Mouse (Mus musculus): ENCODE results near the gene Gm1123. TPM values are rescaled to one million over a fixed set of nuclear protein-coding genes. Genes with fewer than 3 reads are reported as not detected.

Gm1123 gene
- polyA plus RNA-seq, 1 experiment from 2014 or later, result not detected

- ATAC-seq (ENCODE audit: low FRiP score, low read depth), result no peak
- no peaks in the 10 kb centered on the region for H3K9me3 ChIP-seq
- no peaks in the 10 kb centered on the region for H3K27me3 ChIP-seq
- no peak overlapping the region for H3K9ac ChIP-seq (replicated peaks)
- no peak overlapping the region for H3K4me2 ChIP-seq (replicated peaks)
- WGBS, result 80% methylated on average over 4 of the region's 4 CpGs
- H3K36me3 ChIP-seq, result peaks cover 24% of the 10 kb centered on the region
- no peak overlapping the region for H3K4me3 ChIP-seq
- H3K4me1 ChIP-seq, result no peaks in the 10 kb centered on the region
- no peak overlapping the region for H3K27ac ChIP-seq (replicated peaks)
Measured at GRCm38 (mm10) chr9:98994103-98994502, 41.4 kb downstream of the Gm1123 start.

- WGBS, result 57% methylated on average over 9 of the region's 9 CpGs
Measured at GRCm38 (mm10) chr9:98987131-98987530, 48.4 kb downstream of the Gm1123 start.

GRCm38 (mm10) chr9:98986476-98987096 lies 48.9 kb downstream of the Gm1123 start:
- Histone ChIP-seq H3K4me3 (peak overlapping the region; percentile 87), H3K9me3 (no peaks in the 10 kb centered on the region), H3K9ac (replicated peaks) (peak overlapping the region; percentile 77), H3K27me3 (peaks cover 11% of the 10 kb centered on the region), H3K4me1 (peaks cover 7% of the 10 kb centered on the region), H3K4me2 (replicated peaks) (peak overlapping the region; percentile 92), H3K27ac (replicated peaks) (peak overlapping the region; percentile 73), H3K36me3 (no peaks in the 10 kb centered on the region)
- ATAC-seq (ENCODE audit: low FRiP score, low read depth), result peak; percentile 66; the same call in 1 of the 2 replicates
- WGBS, result 0% methylated on average over 50 of the region's 50 CpGs

More at GRCm38 (mm10) chr9:98987131-98987530, 48.4 kb downstream of the Gm1123 start:
- peaks cover 11% of the 10 kb centered on the region for H3K27me3 ChIP-seq
- peak overlapping the region; percentile 87 for H3K4me3 ChIP-seq
- no peak overlapping the region for H3K27ac ChIP-seq (replicated peaks)
- no peaks in the 10 kb centered on the region for H3K9me3 ChIP-seq
- peak overlapping the region; percentile 92 for H3K4me2 ChIP-seq (replicated peaks)
- H3K9ac ChIP-seq (replicated peaks), result peak overlapping the region; percentile 77
- no peaks in the 10 kb centered on the region for H3K36me3 ChIP-seq
- H3K4me1 ChIP-seq, result peaks cover 7% of the 10 kb centered on the region
- ATAC-seq (ENCODE audit: low FRiP score, low read depth), result no peak

GRCm38 (mm10) chr9:98985800-98986475 lies 49.6 kb downstream of the Gm1123 start, which contains the start of gene Faim:
Faim (plus strand) TSS chr9:98986373.
- no peaks in the 10 kb centered on the region for H3K36me3 ChIP-seq
- H3K4me2 ChIP-seq (replicated peaks), result peak within 1 kb of the TSS; percentile 92
- H3K4me3 ChIP-seq, result peak within 1 kb of the TSS; percentile 87
- peaks cover 7% of the 10 kb centered on the region for H3K4me1 ChIP-seq
- peak within 1 kb of the TSS; percentile 82 for H3K27ac ChIP-seq (replicated peaks)
- 1% methylated on average over 39 of the region's 45 CpGs for WGBS
- peaks cover 11% of the 10 kb centered on the region for H3K27me3 ChIP-seq
- H3K9ac ChIP-seq (replicated peaks), result peak within 1 kb of the TSS; percentile 77
- ATAC-seq (ENCODE audit: low FRiP score, low read depth), result peak; percentile 99
- H3K9me3 ChIP-seq, result no peaks in the 10 kb centered on the region

GRCm38 (mm10) chr9:98979431-98980416 lies 55.8 kb downstream of the Gm1123 start:
- peak overlapping the region; percentile 56 for H3K4me2 ChIP-seq (replicated peaks)
- H3K27ac ChIP-seq (replicated peaks), result no peak overlapping the region
- H3K4me1 ChIP-seq, result 0 out of 2 replicates have a peak, but pooled peaks cover 3% of the 10 kb centered on the region
- ATAC-seq (ENCODE audit: low FRiP score, low read depth), result peak; percentile 68
- H3K27me3 ChIP-seq, result peaks cover 48% of the 10 kb centered on the region
- H3K4me3 ChIP-seq, result peak overlapping the region; percentile 37
- H3K9me3 ChIP-seq, result no peaks in the 10 kb centered on the region
- no peaks in the 10 kb centered on the region for H3K36me3 ChIP-seq
- peak overlapping the region; percentile 46; the same call in 1 of the 2 replicates for H3K9ac ChIP-seq (replicated peaks)
- WGBS, result 7% methylated on average over 29 of the region's 29 CpGs

- ATAC-seq (ENCODE audit: low FRiP score, low read depth), result no peak
- Histone ChIP-seq H3K4me2 (replicated peaks) (no peak overlapping the region), H3K4me3 (no peak overlapping the region), H3K9ac (replicated peaks) (no peak overlapping the region), H3K36me3 (no peaks in the 10 kb centered on the region), H3K9me3 (no peaks in the 10 kb centered on the region), H3K27me3 (peaks cover 66% of the 10 kb centered on the region), H3K4me1 (peaks cover 10% of the 10 kb centered on the region), H3K27ac (replicated peaks) (no peak overlapping the region)
- 45% methylated on average over 5 of the region's 5 CpGs for WGBS
Measured at GRCm38 (mm10) chr9:98976520-98976919, 59.0 kb downstream of the Gm1123 start.

GRCm38 (mm10) chr9:98976081-98976480 lies 59.4 kb downstream of the Gm1123 start:
- Histone ChIP-seq H3K9ac (replicated peaks) (no peak overlapping the region), H3K27me3 (peaks cover 70% of the 10 kb centered on the region), H3K4me3 (no peak overlapping the region), H3K4me2 (replicated peaks) (no peak overlapping the region), H3K36me3 (no peaks in the 10 kb centered on the region), H3K9me3 (no peaks in the 10 kb centered on the region), H3K4me1 (peaks cover 10% of the 10 kb centered on the region), H3K27ac (replicated peaks) (no peak overlapping the region)
- 93% methylated on average over 1 of the region's 1 CpGs for WGBS
- no peak for ATAC-seq (ENCODE audit: low FRiP score, low read depth)

DNA sequence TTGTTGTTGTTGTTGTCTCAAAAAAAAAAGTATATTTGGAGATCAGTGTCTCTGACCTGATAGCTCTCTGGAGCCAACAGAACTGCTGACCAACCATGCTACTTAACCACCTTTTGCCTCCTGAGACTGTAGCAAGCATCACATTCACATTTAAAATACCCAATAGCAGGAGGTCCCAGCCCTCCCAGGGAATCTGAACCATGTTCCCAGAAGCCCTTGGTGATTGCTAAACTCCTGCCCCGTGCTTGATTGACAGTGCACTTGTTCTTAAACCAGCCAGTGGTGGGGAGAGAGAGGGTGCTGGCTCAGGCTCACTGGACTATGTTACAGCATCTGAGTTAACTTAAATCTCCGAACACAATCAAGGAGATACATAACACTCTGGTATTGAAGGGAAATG lies 60.6 kb downstream of the Gm1123 start:
- no peak for ATAC-seq (ENCODE audit: low FRiP score, low read depth)
- peaks cover 81% of the 10 kb centered on the region for H3K27me3 ChIP-seq
- 26% methylated on average over 2 of the region's 2 CpGs for WGBS

DNA sequence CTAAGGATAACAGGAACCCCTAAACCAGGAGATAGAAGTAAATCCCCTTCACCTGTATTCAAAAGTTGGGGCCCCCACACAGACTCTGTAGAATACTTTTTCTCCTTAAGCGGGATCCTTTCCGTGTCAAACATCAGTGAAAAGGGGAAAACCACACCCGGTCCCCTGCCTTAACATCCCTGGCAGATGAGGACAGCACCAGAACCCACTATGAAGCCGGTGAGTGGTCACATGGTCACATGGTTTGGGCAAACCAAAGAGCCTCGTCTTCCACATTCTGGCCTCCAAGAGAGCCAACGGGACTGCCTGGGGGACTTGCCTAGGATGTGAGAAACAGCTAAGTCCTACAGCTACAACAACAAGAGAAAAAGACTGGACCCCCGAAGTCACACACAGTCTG lies 62.0 kb downstream of the Gm1123 start:
- H3K36me3 ChIP-seq, result no peaks in the 10 kb centered on the region
- H3K9me3 ChIP-seq, result peaks cover 6% of the 10 kb centered on the region
- H3K27ac ChIP-seq (replicated peaks), result no peak overlapping the region
- peaks cover 7% of the 10 kb centered on the region for H3K4me1 ChIP-seq
- peak overlapping the region; percentile 61 for H3K4me2 ChIP-seq (replicated peaks)
- no peak for ATAC-seq (ENCODE audit: low FRiP score, low read depth)
- H3K27me3 ChIP-seq, result peaks cover 84% of the 10 kb centered on the region
- H3K4me3 ChIP-seq, result peak overlapping the region; percentile 36
- WGBS, result 6% methylated on average over 7 of the region's 7 CpGs
- H3K9ac ChIP-seq (replicated peaks), result no peak overlapping the region

More for the DNA sequence above, 60.6 kb downstream of the Gm1123 start:
- Histone ChIP-seq H3K4me2 (replicated peaks) (no peak overlapping the region), H3K4me1 (peaks cover 8% of the 10 kb centered on the region), H3K27ac (replicated peaks) (no peak overlapping the region), H3K4me3 (no peak overlapping the region), H3K9ac (replicated peaks) (no peak overlapping the region), H3K36me3 (no peaks in the 10 kb centered on the region), H3K9me3 (peaks cover 6% of the 10 kb centered on the region)

DNA sequence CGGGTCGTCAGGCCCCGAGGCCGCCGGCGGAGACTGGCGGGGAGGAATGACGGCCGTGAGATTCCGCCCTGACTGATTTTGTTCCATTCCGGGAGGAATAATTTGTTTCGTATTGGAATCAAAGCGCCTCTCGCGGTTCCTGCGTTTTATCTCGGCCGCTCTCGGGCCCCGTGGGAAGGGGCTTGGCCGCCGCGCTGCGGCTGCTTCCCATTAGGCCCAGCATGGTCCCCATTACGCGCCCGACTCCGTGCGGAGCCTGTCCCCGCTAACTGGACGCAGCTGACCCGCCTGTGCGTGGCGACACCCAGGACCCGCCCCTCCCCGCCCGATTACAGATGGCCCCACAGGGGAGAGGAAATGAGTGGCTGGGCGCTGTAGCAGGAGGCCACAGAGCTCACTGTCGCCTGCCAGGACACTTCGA lies 62.4 kb downstream of the Gm1123 start:
- H3K27me3 ChIP-seq, result peaks cover 87% of the 10 kb centered on the region
- peaks cover 6% of the 10 kb centered on the region for H3K9me3 ChIP-seq
- peaks cover 7% of the 10 kb centered on the region for H3K4me1 ChIP-seq
- under 1% methylated on average over 40 of the region's 40 CpGs for WGBS
- H3K36me3 ChIP-seq, result no peaks in the 10 kb centered on the region
- peak overlapping the region; percentile 29; the same call in 1 of the 2 replicates for H3K9ac ChIP-seq (replicated peaks)
- ATAC-seq (ENCODE audit: low FRiP score, low read depth), result peak; percentile 44; the same call in 1 of the 2 replicates
- H3K27ac ChIP-seq (replicated peaks), result no peak overlapping the region
- H3K4me3 ChIP-seq, result peak overlapping the region; percentile 36
- peak overlapping the region; percentile 61 for H3K4me2 ChIP-seq (replicated peaks)

GRCm38 (mm10) chr9:98965084-98965483 lies 70.4 kb downstream of the Gm1123 start:
- Histone ChIP-seq H3K4me1 (peaks cover 4% of the 10 kb centered on the region; the same call in 1 of the 2 replicates), H3K36me3 (no peaks in the 10 kb centered on the region), H3K9ac (replicated peaks) (no peak overlapping the region), H3K27ac (replicated peaks) (no peak overlapping the region), H3K9me3 (no peaks in the 10 kb centered on the region), H3K4me3 (no peak overlapping the region), H3K4me2 (replicated peaks) (peak overlapping the region; percentile 29), H3K27me3 (peaks cover 93% of the 10 kb centered on the region)
- 1% methylated on average over 18 of the region's 18 CpGs for WGBS
- ATAC-seq (ENCODE audit: low FRiP score, low read depth), result no peak

Measured in midbrain, embryonic 12.5 days (tissue).